Mouse (Mus musculus) c-Kit-positive CD71-positive TER-119-positive erythroid progenitor cells, embryonic 14.5 days (primary cell): ENCODE measurements at regions not wholly inside any gene's neighbourhood (a gene's known extent, or its start where the extent isn't known, plus 50 kb on each side); places are given as distances from the start of the nearest gene placed in this dataset.

Experiments used
- DNase-seq: peaks from one replicate; pipeline ENCODE4 v3.0.0-alpha.2; 2013; ENCODE audit warnings: low spot score

DNA sequence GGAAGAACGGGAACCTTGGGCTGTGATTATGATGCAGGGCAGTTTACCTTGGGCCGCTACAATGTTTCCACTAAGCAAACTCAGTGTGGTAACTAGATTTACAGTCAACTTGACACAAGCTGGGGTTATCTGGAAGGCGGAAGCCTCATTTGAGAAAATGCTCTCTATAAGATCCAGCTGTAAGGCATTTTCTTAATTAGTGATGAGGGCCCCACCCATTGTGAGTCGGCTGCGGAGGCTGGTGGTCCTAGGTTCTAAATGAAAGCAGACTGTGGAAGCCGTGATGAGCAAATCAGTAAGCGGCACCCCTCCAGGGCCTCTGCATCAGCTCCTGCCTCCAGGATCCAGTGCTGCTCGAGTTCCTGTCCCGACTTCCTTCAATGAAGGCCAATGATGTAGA lies 183.4 kb downstream of the Ly86 start:
- DNase-seq: no peak

DNA sequence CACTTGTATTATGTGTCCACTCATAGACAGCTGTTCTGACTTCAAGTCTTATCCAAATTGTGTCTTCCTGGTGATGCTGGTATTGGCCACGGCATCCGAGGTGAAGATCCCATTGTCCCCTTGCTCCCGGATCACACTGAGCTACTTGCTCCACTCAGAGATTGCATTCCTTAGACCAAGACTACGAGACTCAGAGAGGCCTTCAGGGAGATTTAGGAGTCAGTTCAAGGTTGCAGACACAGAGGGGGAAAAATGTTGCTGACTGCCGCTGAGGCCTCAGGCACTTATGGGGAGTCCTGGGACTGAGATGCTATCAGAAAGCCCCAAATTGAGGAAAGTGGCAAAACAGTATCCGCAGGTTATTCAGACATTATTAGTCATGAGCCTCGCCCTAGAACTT lies 183.9 kb downstream of the Ly86 start:
- no peak for DNase-seq

DNA sequence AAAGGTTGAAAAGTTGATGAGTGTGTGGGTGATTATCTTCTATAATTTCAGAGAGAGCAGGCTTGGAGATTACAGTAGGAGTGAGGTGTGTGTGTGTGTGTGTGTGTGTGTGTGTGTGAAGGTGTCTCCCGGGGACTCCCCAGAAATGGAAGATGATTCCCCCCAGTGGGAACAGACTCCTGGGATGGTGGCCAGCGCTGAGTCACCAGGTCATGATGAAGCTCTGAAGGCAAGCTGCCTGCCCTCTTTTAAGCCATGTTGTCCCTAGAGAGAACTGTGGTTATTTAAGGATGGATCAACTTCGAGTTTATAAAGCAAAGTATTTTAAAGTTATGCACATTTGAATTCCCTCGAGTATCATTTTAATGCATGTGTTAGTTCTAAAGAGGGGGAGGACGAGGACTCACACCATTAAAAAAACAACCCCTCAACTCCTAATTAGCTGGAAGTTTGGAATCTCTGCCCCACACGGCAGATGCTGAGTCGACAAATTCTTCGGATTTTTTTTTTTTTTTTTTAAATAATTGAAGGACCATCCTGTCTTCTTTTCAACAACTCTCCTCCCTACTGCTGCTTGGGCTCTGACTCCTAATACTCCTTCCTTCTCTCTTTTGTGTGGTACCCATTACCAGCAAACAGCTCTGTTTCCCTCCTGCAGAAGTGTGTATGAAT lies 186.6 kb downstream of the Ly86 start:
- no peak for DNase-seq

DNA sequence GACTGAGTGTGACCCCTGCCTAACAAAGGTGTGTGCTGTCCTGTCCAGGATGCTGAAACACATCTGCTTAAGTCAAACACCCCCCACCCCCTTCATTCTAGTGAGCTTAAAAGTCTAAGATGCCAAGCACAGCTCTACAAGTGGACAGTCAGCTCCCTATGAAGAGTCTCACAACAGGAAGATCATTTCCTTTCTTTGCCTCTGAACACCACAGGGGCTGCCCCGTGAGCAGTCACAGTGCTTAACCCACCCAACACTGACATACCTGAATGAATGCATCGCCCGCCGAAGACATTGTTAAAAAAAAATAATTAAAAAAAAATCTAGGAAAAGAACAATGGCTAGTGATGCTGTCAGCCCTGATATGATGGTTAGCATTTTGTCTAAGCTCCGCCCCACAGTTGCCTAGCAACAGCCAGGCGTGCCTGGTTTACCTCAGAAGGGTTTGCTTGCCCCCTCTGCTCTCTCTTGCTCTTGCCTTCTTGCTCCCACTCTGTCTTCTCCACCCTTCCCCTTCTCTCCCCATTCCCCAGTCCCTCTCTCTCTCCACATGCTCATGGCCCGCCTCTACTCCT lies 187.7 kb downstream of the Ly86 start:
- no peak for DNase-seq

DNA sequence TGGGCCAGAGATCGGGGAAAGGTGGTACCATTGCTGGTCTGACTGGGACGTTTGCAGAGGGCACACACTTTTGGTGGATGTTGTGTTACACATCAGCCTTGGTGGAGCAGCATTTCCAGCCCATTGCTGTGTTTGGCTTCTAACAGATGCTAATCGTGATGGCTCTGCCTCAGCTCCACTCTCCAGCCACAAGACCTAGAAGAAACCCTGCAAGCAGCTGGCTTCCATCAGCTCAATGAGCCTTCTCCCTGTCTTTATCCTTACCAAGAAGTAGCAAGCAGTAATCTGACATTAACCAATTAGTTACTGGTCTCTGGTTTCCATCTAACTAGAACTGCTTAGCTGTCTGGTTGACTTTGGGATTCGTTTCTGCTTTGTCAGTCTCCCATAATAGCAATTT lies 188.8 kb downstream of the Ly86 start:
- DNase-seq: no peak

DNA sequence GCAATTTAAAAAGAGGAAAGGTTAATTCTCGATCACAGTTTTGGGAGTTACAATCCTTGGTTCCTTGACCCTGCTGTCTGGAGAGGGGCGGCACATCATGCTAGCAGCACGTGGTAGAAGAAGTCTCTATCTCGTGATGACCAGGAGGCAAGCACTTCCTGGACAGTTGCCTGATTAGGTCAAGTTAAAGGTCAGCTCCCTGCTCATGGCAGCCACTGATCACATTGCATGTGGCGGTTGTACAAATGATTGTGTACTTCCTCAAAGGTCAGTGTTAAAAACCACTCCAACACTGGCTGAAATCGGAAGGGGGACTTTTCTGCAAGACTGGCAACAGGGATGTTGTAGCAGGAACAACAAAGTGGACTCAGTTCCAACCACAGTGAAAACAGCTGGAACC lies 192.3 kb downstream of the Ly86 start:
- DNase-seq: no peak

DNA sequence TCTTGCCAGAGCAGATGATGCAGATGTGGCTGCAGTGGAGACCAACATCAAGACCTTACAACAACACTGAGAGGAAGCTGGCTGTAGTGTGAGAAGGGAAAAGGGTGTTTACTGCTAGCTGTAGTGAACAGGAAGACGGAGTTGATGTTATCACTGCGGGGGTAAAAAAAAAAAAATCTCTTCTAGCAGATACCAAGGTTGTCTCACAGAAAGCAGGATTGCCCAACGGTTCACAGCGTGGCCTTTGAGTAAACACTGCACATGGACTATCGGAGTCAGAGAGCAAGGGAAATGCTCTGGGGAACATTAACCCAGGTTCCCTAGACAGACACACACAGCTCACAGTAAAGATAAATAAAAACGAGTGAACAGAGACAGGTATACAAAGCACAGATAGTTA lies 192.8 kb downstream of the Ly86 start:
- DNase-seq: no peak

DNA sequence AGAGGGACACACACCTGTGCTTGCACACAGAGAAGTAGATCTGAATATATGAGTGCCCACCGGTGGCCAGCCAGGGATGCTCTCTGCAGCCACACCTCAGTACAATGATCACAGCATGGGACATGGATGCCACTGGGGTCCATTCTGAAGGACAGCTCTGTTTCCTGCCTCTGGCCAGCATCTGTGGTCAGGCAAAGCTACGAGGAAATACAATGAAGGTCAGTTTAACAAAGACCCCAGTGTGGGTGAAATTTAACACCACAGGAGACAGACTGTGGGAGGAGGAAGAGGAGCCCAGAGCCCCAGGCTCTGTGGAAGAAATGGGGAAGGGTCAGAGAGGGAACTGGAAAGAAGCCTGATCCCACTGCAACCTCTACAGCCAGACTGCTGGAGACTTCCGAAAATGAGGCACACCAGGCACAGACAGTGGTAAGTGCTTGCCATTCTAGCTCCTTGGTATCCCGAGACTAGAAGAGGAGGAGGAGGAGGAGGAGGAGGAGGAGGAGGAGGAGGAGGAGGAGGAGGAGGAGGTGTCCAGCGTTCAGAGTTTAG lies 196.0 kb downstream of the Ly86 start:
- DNase-seq: no peak

DNA sequence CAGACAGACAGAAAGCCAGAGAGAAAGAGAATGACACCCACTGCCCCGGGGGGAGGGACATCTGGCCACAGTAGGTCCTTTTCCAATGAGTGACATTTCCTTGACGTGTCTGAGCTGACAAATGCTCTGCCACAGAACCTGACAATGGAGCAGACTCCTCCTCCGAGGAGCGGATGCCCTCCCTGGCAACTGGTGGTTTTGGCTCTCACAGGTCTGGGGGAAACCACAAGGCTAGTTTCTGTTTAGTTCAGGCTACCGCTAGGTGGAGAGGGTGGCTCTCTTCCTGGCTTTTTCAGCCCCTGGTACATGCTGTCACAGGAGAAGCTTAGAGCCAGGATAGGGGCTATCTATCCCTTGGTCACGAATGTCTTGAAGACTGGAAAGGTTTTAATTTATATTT lies 196.7 kb downstream of the Ly86 start:
- no peak for DNase-seq

DNA sequence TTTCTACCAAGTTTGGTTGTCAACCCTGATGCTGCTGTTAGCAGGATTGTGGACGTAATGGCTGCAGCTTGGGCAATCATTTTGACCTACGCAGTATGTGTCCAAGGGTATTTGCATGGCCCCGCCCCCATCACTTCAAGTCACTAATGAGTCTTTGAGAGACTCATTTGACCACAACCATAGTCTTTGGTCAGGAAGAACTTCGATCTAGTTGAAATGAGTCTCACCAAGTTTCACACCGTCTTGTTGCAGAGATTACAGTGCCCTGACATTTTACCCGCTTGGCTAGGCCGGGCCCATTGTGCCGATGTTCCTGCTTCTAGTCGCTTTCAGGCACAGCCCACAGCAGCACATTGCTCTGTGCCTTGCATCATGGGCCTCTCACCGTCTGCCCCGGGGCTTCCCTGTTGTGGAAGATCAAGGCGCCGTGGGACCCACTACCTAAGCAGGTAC lies 197.8 kb downstream of the Ly86 start:
- no peak for DNase-seq

DNA sequence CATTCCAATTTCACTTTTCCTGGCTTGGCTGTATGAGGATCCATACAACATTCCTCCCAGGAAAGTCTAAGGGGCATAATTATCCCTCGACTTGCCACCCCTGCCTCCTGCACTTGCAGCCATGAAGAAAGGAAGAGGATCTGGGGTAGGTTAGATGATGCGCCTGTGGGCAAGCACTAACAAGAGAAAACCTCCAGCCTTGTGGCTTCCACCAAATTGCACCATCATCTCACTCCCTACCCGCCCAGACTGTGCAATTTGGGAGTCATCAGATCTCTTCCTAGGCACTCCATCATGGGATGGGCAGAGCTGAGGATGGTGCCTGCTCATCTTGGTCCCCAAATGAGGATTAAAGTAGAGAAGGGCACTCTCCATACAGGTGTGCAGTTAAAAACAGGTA lies 198.8 kb downstream of the Ly86 start:
- no peak for DNase-seq

DNA sequence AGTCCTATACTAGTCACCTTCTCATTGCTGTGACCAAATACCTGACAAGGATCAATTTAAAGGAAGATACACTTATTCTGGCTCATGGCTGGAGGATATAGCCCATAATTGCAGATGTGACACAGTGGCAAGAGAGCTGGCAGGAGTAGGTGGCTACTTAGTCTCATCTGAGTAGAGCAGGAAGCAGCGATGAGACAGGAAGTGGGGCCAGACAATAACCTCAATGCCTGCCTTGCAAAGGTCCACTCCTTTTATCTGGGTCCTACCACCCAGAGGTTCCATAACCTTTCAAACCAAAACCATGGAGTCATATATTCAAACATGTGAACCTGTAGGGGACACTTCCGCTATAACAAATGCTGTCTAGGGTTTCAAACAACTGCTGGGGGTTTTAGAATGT lies 199.7 kb downstream of the Ly86 start:
- DNase-seq: no peak

DNA sequence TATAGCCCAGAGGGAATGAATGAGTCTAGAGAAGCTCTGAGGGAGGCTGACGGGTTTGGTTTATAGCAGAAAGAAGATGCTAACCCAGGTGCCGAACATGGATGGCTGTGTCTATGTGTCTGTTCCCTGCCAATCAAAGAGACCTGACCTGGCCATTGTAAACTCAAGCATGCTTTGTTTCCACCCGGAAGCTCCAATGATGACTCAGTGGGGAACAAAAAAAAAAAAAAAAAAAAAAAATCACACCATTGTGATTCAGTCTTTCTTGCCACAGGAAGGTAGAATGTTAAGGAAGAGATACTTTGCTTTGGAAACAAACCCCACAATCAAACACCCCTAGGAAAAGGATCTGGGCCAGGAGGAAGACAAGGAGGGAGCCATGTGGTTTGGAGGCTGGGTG lies 201.5 kb downstream of the Ly86 start:
- DNase-seq: no peak

DNA sequence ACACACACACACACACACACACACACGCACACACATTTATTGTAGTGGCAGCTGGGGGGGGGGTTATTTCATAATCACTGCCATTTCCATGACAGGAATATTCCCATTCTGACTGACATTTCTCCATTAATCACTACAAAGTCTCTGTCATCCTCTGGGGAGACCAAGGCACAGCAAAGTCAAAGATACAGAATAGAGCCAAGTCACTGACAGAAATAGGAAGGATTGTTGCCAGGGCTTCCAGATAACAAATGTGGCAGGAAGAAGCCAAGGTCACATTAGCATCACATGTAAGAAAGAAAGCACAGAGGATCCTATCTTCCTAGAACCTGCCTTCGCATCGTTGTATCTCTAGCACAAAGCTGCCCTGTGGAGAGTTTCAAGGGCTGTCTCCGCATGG lies 205.6 kb downstream of the Ly86 start:
- DNase-seq: no peak

DNA sequence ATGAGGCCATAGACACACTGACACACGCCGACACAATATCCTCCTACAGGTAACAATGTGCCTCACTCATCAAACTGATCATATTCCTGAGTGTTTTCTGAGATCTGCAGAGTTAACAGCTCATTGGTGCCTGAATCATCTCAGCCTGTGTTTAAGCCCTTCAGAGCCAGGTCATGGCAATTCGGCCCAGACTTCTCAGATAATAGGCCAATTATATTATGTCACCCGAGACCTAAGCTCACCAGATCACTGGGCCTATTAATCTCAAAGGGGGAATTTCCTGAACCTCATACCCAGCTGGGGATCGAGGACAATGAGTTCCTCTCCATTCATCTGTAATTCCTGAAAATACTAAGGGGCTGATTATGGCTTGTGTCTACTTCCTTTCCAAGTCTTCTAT lies 208.4 kb downstream of the Ly86 start:
- no peak for DNase-seq

DNA sequence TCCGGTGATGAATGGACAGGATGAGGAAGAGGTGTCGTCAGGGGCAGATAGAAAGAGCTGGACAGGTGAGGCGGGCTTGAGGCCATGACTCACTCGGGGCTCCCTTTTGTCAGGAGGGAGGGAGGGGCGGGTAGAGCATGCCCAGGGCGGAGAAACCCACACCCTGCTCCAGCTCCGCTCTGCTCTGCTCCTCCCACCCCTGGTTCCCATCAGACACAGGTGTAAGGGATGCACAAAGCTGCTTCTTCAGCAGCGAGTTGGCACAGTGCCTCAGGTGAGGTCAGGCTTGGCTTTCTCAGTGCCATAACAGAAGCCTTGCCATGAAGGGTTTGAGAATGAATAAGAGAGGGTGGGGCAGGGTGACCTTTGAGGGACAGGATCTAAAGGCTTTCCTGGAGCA lies 212.2 kb downstream of the Ly86 start:
- DNase-seq: no peak

DNA sequence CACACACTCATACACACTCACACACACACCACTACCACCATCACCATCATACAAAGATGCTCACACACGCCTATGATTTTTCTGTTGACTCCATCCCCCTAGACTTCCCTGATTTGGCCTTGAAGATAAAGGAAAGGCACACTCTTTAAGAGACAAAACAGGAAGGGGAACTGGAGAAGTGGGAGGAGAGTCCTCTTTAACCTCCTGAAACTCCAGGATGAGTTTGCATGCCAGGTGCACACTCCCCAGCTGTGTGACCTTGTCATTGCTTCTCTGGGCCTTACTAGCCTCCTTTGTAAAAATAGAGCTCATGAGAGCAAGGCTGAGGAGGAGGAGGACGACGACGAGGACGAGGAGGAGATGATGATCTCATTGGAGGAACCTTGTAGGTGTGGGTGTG lies 212.8 kb downstream of the Ly86 start:
- no peak for DNase-seq

DNA sequence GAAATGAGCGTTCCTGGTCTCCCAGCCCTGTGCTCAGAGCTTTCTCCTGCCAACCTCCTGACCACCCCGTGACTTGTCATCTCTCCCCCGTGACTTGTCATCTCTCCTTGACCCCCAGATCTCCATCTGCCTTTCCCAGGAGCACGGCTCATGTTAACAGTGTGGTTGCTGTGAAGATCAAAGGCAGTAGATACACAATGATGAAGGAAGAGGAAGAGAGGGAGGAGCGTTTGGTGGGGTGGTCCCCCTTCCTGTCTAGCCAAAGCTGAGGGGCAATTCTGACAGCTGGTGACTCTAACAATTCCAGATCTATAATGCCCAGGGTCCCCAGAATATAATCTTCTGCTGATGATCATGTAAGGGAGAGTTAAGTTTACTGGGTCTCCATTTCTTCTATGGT lies 214.0 kb downstream of the Ly86 start:
- DNase-seq: no peak

DNA sequence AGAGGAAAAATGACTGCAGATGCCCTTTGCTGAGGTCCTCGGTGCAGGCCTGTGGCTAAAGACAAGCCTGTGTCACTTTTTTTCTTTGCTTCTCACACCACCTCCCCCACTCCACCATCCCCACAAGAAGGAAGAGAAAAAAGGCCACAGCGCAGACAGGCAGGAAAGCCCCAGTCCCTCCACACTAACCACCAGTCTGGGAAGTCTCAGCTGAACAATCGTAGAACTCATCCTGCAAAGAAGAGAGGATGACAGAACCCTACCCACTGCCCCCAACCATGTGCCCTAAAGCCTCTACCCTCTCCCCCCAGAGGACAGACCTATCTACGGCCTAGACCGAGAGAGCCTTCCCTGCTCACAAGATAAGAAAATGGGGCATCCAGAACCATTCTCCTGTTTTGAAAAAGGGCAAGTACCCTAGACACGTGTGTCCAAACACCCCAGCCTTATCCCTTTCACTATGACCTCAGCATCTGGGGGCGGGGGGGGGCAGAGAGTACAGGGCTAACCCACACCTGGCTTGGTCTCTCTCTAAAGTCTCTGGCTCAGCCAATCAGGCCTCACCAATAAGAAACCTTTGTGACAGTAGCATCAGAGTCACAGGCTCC lies 214.8 kb downstream of the Ly86 start:
- no peak for DNase-seq

DNA sequence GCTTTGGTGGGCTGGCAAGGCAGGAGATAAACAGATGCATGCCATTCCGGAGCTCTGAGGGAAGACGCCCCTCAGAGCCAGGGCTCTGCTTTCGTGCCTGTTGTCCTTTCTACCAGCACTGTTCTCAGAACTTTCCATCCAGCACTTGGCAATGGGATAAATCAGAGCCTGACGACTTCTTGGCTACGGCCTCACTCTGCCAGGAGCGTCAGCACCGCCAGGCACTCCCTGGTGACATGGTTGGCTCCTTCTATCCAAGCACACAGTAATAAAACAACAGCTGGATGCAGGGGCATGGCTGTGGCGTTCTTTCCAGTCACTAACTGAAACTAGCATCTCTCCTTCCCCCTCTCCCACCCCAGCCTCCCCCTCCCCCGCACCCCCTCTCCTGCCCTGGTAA lies 215.4 kb downstream of the Ly86 start:
- DNase-seq: no peak

DNA sequence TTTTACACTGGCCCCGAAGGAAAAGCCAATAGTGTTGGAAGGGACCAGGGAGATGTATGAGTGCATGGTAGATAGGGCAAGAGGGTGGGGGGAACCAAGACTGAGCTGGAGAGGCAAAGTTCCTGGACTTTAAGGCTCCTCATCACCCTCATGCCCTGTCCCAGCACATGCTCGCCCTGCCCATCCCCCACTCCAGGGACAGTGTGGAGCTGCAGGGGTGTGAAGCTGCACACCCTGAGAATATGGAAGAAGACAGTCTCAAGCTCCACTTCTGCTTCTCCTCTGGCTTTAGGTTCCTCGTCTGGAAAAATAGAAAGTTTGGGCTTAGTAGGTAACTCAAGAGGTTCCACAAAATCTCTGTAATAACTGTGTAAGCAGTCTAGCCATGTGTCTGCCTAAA lies 215.8 kb downstream of the Ly86 start:
- DNase-seq: no peak

DNA sequence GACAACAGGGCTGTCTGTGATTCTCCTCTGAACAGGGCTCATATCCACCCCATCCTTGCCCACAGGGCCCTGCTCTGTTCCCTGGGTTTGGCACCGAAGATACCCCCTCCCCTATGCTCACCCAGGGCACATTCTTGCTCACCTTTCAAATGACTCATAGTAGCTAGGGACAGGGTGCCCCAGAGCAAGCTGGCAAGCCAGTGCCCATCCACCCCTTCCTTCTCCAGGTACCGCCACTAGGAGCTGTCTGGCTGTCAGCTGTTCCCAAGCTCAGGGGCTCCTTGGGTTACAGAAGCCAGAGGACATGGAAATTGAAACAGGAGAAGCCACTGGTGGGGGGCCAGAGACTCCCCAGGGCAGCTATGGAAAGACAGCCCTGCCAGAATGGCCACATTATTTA lies 216.4 kb downstream of the Ly86 start:
- DNase-seq: no peak

DNA sequence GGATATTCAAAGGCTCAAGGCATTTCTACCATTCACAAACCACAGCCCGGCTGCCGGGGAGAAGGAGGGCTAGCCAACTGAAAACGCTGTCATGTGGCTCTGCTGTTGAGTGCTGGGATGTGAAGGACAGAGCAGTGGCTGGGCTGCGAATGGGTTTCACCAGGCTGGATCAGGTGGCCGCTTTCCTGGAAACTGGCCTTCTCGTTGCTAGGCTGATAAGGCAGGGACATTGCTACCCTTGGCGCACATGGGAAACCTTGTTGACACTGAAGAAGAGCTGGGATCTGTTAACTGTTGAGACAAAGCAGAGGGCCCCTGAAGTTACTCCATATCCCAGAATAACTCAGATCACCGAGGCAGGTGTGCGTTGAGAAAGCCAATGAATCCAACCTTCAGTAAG lies 216.1 kb upstream of the Rreb1 start:
- no peak for DNase-seq

DNA sequence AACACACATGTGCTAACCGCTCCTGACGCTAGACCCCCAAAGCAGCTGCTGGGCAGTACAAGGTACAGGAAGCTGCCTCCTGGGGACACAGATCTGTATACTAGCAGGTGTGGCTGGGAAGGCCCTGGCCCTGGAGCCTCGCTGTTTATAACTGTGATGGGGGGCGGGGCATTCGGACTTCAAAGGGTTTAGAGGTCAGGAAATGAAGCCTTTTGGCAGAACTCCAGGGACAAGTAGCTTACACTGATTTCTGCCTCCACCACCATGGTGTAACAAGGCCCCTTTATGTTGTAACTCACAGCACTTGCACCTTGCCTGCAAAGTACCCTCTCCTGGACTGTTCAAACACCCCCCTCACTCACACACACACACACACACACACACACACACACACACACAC lies 215.5 kb upstream of the Rreb1 start:
- DNase-seq: no peak
